Mouse (Mus musculus) cerebellum, postnatal 14 days (tissue): Measurements from ENCODE around the gene Btbd9.

ENCODE experiments used
- DNase-seq, 2 experiments: peaks; one replicate each; pipeline ENCODE4 v3.0.0; 2021; ENCODE audit warnings: mixed read lengths in 2 of 2

Gene Btbd9

GRCm38 (mm10) chr17:30598300-30598699, 22.0 kb upstream of the Btbd9 start:
- DNase-seq = no peak

GRCm38 (mm10) chr17:30597786-30598185, 21.5 kb upstream of the Btbd9 start:
- DNase-seq = no peak

- DNase-seq = no peak
These were observed 18.6 kb upstream of the Btbd9 start for GRCm38 (mm10) chr17:30594846-30595245.

- DNase-seq = no peak
These were observed 18.1 kb upstream of the Btbd9 start for GRCm38 (mm10) chr17:30594407-30594806.

GRCm38 (mm10) chr17:30590417-30591198, 14.3 kb upstream of the Btbd9 start:
- peak; percentile 79 for DNase-seq

- DNase-seq = no peak
These were observed 7.1 kb upstream of the Btbd9 start for GRCm38 (mm10) chr17:30583258-30584001.

- no peak for DNase-seq
These were observed 6.0 kb upstream of the Btbd9 start for GRCm38 (mm10) chr17:30582313-30582712.

GRCm38 (mm10) chr17:30581201-30581600, 4.9 kb upstream of the Btbd9 start:
- DNase-seq = no peak

- no peak for DNase-seq
These were observed 4.5 kb upstream of the Btbd9 start for GRCm38 (mm10) chr17:30580781-30581180.

GRCm38 (mm10) chr17:30576946-30577345, 658 bp upstream of the Btbd9 start:
- DNase-seq = peak in 1 of 2 experiments; percentile 35

- DNase-seq = peak; percentile 31 to 64
These were observed 975 bp downstream of the Btbd9 start for GRCm38 (mm10) chr17:30575121-30575904.

- no peak for DNase-seq
These were observed 1.6 kb downstream of the Btbd9 start for GRCm38 (mm10) chr17:30574783-30575075.

GRCm38 (mm10) chr17:30573990-30574782, 2.1 kb downstream of the Btbd9 start:
- DNase-seq = no peak

GRCm38 (mm10) chr17:30570971-30571370, 5.3 kb downstream of the Btbd9 start:
- DNase-seq = no peak

- no peak for DNase-seq
These were observed 6.1 kb downstream of the Btbd9 start for GRCm38 (mm10) chr17:30570173-30570572.

- no peak for DNase-seq
These were observed 7.8 kb downstream of the Btbd9 start for GRCm38 (mm10) chr17:30568473-30568872.

GRCm38 (mm10) chr17:30564971-30565370, 11.3 kb downstream of the Btbd9 start:
- no peak for DNase-seq

GRCm38 (mm10) chr17:30564407-30564806, 11.9 kb downstream of the Btbd9 start:
- no peak for DNase-seq

- no peak for DNase-seq
These were observed 12.7 kb downstream of the Btbd9 start for GRCm38 (mm10) chr17:30563484-30564075.

- DNase-seq = peak; percentile 41 to 60
These were observed 13.5 kb downstream of the Btbd9 start for GRCm38 (mm10) chr17:30562770-30563169.

- DNase-seq = peak; percentile 60 to 76
These were observed 16.8 kb downstream of the Btbd9 start for GRCm38 (mm10) chr17:30559536-30559935.

GRCm38 (mm10) chr17:30558623-30559022, 17.7 kb downstream of the Btbd9 start:
- no peak for DNase-seq
